Mouse (Mus musculus) cerebellum, adult 11-12 months (tissue): ENCODE measurements around the gene Ptprj.

Experiments used
- DNase-seq: peaks from one replicate; pipeline ENCODE4 v3.0.0; 2022

Gene Ptprj

GRCm38 (mm10) chr2:90576936-90577335 lies 3.5 kb downstream of the Ptprj start:
- no peak for DNase-seq

DNA sequence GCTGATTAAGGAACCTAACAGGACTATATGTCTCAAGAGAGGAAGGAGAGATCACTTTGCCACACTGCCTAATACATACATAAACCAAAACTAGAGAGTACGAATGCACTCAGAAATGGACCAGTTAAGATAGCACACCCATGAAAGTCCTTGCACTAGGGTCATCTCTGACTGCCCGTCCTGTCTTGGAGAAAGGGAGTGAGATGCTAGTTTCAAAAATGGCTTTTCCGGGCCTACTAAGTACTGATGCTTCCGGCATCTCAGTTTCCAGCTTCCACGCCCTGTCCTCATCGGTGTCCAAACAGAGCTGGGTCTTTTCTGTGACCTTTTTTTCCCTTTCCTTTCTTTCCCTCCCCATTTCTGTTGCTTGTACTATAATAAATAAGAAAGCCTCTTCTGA lies 4.0 kb downstream of the Ptprj start:
- no peak for DNase-seq

DNA sequence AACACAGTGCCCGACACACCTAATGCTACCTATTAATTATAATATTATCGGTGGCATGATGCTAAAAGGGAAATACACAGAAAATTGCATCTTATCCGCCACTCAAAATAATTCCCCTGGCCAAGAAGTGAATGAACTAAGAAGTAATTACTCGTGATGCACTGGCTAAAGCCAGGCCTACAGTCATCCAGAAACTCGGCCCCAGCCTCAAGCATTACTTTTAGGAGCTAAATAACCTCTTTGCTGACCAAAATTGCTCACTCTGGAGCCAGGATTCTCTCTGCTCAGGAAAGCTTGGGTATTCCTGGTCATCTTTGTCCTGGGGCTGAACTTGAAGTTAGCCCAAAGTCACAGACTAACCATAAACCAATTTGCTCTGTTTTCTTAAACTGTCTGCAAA lies 4.7 kb downstream of the Ptprj start:
- no peak for DNase-seq

GRCm38 (mm10) chr2:90575116-90575515 lies 5.3 kb downstream of the Ptprj start:
- no peak for DNase-seq

DNA sequence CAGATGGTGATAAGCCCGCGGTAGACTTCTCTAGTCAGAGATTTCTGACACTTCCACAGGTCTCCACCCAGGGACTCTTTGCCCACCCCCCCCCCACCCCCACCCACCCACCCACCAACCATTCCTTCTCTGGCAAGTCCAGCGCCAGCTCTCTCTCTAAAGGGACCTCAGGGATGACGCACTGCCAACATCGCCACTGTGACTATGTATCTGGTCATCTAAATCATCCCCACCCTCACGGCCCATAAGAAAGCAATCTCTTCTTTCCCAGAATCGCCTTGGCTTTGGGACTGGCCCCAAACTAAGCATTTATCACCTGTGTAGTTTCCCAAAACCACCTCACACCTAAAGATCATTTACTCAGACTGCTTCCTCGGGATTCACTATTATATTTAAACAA lies 5.9 kb downstream of the Ptprj start:
- no peak for DNase-seq

- peak; percentile 31 for DNase-seq
Measured at GRCm38 (mm10) chr2:90573640-90574526, 6.6 kb downstream of the Ptprj start.

DNA sequence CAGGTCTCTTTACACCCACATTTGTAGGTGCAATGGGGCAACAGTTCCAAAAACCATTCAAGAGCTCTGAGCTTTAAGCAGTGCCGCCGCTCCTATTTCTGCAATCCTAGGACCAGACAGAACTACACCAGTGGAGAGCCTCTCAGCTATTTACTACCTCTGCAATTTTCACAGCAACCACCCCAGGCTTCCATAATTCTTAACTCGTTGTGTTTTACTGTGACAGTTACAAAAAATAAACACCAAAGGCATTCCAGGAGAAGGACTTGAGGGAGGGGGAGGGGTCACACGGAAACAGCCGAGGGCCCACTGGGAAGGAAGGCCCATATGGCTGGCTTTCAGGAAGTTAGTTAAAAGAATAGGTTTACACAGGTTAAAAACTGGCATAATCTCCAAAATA lies 8.3 kb downstream of the Ptprj start:
- peak; percentile 17 for DNase-seq

DNA sequence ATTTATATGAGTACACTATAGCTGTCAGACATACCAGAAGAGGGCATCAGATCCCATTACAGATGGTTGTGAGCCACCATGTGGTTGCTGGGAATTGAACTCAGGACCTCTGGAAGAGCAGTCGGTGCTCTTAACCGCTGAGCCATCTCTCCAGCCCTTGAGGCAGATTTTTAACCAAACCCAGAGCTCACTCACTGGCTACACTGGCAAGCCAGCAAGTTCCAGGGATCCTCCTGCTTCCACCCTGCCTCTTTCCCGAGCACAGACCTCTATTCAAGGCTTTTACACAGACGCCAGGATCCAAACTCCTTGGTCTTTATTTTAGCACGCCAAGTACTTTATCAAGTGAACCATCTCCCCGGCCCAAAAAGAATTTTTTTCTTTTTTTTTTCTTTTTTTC lies 9.0 kb downstream of the Ptprj start:
- peak; percentile 45 for DNase-seq

DNA sequence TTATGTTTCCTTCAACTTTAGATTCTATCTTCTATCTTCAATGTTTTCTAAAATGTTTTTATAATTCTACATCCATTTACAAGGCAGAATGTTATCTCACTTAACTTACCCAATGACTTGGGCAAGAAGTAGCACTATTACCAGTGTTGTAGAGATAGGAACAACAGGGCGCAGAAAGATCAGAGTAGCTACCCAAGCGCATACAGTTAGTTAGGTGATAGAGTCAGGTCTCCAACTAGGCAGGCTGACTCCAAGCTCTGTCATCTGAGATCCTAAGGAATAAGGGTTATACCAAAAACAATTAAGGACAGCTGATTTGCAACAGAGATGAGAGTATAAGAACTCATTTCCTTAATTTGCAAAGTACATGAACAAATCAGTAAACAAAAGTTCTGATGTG lies 9.6 kb downstream of the Ptprj start:
- peak; percentile 13 for DNase-seq

- peak; percentile 95 for DNase-seq
Measured at GRCm38 (mm10) chr2:90570216-90570615, 10.2 kb downstream of the Ptprj start.

DNA sequence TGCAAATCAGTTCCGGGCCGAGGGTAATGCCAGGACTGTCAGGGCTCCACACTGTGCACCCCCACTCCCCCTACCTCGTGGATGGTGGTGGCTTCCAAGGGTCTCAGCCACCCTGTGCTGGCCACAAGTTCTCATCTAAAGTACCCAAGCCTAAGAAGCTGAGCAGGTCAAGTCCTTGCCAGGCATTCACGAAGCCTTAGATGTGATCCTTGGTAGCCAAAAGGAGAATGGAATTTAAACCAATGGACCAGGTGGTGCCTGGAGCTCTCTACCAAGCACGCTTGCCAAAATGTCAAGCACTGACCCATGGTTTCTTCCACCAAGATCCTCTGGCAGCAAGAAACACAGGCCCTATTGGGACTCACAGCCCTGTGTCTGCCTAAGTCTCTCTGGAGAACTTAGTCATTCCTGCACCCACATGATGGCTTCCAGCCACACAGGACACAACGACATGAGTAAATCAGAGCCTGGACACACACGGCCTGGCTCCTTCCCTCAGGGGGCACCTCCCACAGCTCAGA lies 11.4 kb downstream of the Ptprj start:
- peak; percentile 84 for DNase-seq

GRCm38 (mm10) chr2:90568091-90568490 lies 12.4 kb downstream of the Ptprj start:
- DNase-seq: no peak

GRCm38 (mm10) chr2:90566773-90567528 lies 13.5 kb downstream of the Ptprj start:
- DNase-seq: peak; percentile 81

- DNase-seq: peak; percentile 61
Measured at GRCm38 (mm10) chr2:90566046-90566445, 14.4 kb downstream of the Ptprj start.

DNA sequence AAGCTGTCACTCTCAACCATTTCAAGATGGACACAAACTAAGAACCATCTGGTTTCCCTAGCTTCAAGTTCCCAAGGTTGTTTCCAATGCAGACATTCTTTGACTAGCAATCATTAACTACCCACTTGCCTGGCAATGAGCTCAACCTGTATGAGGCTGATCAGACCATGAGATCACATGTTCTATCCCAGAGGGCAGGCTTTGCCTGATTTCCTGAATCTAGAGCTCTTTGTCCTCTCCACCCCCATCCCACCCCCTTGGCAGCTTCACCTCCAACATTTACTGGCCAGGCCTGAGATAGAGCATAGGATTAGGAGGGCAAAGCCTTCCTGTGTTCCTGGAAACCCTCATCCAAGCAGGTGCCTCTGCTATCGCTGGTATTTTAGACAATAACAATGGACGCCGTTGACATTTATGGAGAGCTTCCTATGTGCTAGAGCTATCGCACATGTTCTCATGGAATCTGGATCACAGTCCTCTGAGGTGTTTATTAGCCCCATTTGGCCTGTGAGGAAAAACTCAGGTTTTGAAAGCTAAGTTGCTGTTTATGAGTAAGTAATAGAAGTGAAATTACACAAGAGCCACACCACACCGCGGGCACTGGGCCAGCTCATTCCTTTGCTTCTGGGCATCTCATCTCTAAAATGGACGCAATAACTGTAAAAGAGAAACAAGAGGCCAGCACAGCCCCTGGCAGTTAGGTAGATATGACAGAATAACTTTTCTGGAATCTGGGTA lies 15.1 kb downstream of the Ptprj start:
- no peak for DNase-seq

GRCm38 (mm10) chr2:90564552-90564951 lies 15.9 kb downstream of the Ptprj start:
- no peak for DNase-seq

DNA sequence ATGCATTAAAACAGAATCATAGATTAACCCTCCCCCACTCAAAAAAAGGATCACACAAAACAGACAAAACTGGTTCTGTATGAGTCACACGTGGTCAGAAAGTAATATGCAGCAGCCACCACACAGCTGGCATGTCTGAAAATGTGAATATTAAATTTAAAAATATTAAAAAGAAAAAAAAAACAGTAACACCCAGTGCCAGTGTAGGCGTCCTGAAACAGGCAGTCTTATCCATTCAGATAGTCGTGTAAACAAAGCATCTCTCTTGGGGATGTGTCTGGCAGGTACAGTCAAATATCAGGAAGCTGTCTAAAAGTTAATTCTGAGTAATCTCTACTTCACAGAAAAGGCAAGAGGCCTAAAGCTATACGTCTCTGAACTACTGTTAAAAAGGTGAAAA lies 17.3 kb downstream of the Ptprj start:
- no peak for DNase-seq

- DNase-seq: no peak
Measured at GRCm38 (mm10) chr2:90562126-90562670, 18.2 kb downstream of the Ptprj start.

- DNase-seq: peak; percentile 75
Measured at GRCm38 (mm10) chr2:90560197-90560843, 20.1 kb downstream of the Ptprj start.

- DNase-seq: no peak
Measured at GRCm38 (mm10) chr2:90559688-90560196, 20.7 kb downstream of the Ptprj start.

GRCm38 (mm10) chr2:90559015-90559687 lies 21.3 kb downstream of the Ptprj start:
- no peak for DNase-seq
